Mouse (Mus musculus) ES-E14 (cell line): Measurements from ENCODE around the gene Ankrd11.

Source experiments
- CHD2 ChIP-seq: IDR thresholded peaks from 2 replicates; pipeline ENCODE4 v1.6.1; 2014; ENCODE audit warnings: mild to moderate bottlenecking, low read depth, low read length, inconsistent platforms
- HCFC1 ChIP-seq: IDR thresholded peaks from 2 replicates; pipeline ENCODE4 v1.6.1; 2012; ENCODE audit warnings: low read length, inconsistent platforms, borderline replicate concordance; ENCODE audit not compliant: insufficient read depth
- MAFK ChIP-seq: IDR thresholded peaks from 2 replicates; pipeline ENCODE4 v1.6.1; 2014; ENCODE audit warnings: mild to moderate bottlenecking, low read depth, low read length, inconsistent platforms; ENCODE audit not compliant: insufficient read depth
- ZC3H11A ChIP-seq: IDR thresholded peaks from 2 replicates; pipeline ENCODE4 v1.6.1; 2012; ENCODE audit warnings: low read depth, mild to moderate bottlenecking, inconsistent platforms, low read length, borderline replicate concordance
- ZNF384 ChIP-seq: IDR thresholded peaks from 2 replicates; pipeline ENCODE4 v1.6.1; 2012; ENCODE audit warnings: low read depth, low read length, inconsistent platforms

GRCm38 (mm10) chr8:122901892-122902515 is 140.1 kb downstream of the Ankrd11 start:
- TF ChIP-seq ZNF384 (no peak), ZC3H11A (no peak), CHD2 (no peak), MAFK (no peak), HCFC1 (no peak)
